Mouse (Mus musculus): Measurements from ENCODE around the gene Abt1. TPM values are rescaled to one million over a fixed set of nuclear protein-coding genes. Genes with fewer than 3 reads are reported as not detected.
A peak's percentile ranks its signal among the peaks of the same experiment; 100 is the strongest.

The Abt1 gene
- total RNA-seq (2014; fragmentation: Nextera tagmentation): 2.9 and 5.7 TPM in 2 replicates
- total RNA-seq (2017): 11.0 and 13.7 TPM in 2 replicates

DNA sequence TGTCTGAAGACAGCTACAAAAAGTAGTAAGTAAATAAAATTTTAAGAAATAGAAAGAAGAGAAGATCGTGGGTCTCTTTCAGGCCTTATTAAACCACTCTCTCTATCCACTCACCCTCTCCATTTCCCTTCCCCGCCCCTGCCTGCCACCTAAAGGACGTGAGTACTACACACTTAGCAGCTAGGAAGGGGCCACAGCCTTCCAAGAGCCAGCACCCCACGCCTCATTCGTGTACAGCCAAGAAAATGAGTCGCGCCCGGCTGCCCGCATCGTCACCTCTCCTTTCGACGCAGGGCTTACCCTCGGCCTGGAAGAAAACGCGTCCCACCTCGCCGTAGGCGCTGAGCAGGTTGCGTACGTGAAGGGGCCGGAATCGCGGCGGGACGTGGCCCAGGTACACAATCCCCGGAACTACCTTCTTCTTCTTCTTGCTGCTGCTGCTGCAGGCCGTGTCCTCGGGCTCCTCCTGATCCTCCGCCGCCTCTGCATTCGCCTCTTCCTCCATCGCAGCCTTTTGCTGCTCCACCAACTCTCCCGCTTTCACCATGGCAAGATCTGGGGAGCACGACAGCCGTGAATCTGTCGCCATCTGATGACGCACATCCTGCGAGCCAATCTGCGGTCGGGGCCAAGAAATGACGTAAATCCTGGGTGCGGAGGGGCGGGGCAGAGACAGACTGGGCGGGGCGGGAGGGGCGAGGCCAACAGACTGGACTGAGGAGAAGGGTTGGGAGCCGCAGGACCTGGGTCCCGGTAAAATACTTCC is at the start of gene Abt1:
TSS of gene Abt1 (minus strand) at position 581 of the 766 bp plus-strand sequence.
- ATAC-seq (replicated peaks; ENCODE audit: poor library complexity, severe bottlenecking): peak; percentile 82

DNA sequence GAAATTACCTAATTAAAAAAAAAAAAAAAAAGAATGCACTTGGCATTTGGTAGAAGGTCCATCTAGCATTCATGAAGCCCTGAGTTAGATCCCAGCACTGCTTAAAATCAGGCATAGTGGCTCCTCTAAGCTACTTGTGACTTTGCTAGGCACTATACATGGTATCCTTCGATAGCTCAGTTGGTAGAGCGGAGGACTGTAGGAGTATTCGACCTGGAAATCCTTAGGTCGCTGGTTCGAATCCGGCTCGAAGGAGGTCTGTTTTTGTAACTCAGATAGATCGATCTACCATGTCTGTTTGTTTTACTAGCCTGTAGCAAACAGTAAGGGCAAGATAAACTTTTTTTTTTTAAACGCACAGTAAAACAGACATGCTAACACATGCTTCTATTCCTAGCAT is 43.2 kb upstream of the Abt1 start:
- peak; percentile 56 for ATAC-seq (replicated peaks; ENCODE audit: poor library complexity, severe bottlenecking)

DNA sequence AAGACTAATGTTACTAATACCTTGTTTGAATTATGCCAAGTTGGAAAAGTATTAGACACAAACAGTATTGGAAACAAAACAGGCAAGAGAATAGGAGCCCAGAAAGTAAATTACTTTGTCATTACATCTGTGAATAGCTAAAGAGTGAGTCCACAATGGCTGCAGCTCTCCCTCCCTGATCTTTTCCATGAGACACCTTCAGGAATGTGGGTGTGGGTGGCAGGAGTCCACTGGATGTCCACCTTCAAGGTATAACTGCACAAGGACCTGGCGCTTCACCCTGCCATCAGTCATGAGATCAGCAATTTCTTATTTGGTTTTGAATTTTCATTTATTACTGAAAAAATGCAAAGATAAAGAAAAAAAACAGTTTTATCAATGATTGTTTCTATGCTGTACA is 42.6 kb upstream of the Abt1 start:
- no peak for ATAC-seq (replicated peaks; ENCODE audit: poor library complexity, severe bottlenecking)

DNA sequence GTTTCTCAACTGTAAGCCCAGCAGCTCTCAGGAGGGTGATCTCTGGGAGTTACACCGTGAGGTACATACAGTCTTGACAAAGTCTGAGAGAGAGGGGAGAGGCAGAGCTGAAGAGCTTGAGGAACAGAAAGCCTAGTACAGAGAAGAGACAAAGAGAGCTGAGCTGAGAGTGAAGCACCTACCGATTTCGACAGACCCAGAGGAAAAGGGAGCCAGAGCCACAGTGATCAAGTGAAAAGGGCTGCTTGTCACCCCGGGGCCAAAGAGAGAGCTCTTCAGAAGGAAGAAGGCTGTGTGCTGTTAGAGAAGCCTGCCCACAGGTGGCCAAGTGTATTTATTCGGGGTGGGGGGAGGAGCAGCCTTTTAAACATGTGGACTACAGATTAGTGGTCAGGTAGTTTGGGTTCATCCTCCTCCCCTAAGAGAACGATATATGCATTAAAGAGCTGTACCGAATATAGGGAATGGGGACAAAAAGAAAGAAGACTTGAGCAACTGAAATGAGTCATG is 42.0 kb upstream of the Abt1 start, which contains the start of gene Btn1a1:
TSS of gene Btn1a1 (minus strand) at position 302 of the 510 bp plus-strand sequence.
- ATAC-seq (replicated peaks; ENCODE audit: poor library complexity, severe bottlenecking): peak; percentile 42

DNA sequence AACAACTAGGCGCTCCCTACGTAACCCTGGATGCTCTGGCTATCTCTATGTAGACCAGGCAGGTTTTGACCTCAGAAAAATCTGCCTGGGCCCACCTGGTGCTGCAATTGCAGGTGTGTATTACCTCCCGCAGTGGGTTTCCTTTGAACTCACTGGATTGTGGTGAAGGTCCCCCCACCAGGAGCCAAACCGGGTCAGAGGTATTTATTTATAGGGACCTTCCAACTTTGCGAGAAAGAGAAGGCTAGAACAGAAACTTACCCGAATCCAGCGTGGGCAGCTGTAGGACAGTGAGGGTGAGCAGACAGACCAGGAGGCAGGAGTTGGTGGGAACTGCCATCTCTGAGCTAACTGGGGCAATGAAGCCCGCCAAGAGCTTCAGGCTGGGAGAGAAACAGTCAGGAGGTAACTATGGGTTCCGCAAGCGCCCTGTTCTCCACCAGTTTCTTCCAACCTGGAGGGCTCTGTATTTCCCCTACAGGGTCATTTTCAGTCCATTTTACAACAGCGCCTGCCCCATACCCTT is 41.2 kb upstream of the Abt1 start:
- peak; percentile 27; the same call in 1 of the 2 replicates for ATAC-seq (replicated peaks; ENCODE audit: poor library complexity, severe bottlenecking)

DNA sequence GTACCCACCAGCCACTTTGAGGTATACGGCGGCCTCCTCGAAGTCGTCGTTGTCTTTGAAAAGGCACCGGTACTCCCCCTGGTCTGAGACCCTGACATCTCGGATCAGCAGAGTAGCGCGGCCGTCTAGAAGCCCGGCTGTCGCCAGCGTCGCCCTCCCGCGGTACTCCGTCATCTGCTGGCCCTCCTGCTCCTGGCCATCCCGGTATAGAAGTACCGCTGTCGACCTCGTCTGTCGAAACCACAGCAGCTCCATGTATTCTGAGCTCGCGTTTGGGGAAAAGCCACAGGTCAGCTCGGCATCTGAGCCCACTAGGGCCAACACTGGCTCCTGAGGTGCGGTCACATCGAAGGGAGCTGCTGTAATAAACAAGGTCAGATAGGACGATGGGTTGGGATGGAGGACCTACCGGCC is 40.6 kb upstream of the Abt1 start:
- peak; percentile 31 for ATAC-seq (replicated peaks; ENCODE audit: poor library complexity, severe bottlenecking)

DNA sequence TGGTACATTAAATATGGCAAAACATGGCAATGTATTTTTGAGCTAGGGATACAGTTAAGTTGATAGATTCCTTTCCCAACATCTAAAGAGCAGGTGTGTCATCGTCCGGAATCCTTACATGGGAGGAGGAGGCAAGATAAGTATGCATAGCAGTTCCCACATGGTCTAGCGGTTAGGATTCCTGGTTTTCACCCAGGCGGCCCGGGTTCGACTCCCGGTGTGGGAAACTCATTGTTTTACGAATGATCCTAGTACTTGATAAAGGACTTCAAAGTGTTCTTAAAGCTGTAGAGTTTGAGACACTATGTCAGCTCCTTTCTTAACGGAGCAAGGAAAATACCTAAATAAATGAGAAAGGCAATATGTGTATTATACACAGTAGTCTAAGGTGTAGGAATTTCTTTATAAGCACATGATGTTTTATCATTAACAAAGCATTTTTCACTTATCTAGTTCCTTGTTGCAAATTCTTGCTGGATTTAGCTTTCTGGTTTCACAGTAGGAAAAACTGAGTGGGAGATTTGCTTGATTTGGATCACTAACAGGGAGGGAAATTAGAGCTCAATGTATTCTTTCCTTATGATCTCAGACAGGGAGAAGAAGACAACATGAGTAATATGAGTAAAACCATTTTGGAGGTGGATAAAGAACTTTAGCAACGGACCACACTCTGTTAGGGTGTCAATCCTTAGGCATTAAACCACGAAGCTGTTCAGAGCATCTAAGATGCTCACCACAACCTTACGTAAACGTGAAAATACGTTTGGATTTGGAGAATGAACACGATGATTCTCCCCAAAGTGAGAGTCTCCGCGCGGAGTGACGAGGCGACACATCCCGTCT is 39.9 kb upstream of the Abt1 start:
- peak; percentile 25; the same call in 1 of the 2 replicates for ATAC-seq (replicated peaks; ENCODE audit: poor library complexity, severe bottlenecking)

DNA sequence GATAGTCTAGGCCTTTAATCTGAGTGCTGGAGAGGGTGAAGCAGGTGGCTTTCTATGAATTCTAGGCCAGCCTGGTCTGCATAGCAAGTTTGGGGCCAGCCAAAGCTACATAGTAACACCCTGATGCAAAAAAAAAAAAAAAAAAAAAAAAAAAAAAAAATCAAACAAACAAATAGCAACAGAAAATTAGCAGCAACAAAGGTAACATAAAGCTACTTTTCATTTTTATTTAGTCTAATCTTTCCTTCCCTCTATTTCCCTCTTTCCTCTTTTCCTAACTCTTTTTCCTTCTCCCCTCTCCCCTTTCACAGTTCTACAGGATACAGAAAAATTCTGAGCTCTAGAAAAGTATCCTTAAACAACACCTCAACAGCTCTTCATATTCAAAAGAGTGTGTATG is 39.0 kb upstream of the Abt1 start:
- ATAC-seq (replicated peaks; ENCODE audit: poor library complexity, severe bottlenecking): no peak

DNA sequence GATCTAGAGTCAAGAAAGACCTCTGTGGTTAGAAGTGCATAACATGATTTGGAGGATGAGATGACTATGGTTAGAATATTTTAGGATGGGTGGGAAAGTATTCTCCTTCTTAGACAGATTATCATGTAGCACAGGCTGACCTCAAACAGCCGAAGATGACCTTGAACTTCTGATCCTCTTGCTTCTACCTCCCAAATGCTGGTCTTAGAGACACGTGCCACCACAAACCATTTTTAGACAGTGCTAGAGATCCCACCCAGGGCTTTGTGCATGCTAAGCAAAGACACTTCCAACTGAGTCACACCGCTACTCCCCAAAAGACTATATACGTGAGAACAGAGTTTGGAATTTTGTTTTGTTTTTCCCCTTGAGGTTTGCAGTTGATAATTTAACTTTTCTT is 38.4 kb upstream of the Abt1 start:
- ATAC-seq (replicated peaks; ENCODE audit: poor library complexity, severe bottlenecking): no peak

DNA sequence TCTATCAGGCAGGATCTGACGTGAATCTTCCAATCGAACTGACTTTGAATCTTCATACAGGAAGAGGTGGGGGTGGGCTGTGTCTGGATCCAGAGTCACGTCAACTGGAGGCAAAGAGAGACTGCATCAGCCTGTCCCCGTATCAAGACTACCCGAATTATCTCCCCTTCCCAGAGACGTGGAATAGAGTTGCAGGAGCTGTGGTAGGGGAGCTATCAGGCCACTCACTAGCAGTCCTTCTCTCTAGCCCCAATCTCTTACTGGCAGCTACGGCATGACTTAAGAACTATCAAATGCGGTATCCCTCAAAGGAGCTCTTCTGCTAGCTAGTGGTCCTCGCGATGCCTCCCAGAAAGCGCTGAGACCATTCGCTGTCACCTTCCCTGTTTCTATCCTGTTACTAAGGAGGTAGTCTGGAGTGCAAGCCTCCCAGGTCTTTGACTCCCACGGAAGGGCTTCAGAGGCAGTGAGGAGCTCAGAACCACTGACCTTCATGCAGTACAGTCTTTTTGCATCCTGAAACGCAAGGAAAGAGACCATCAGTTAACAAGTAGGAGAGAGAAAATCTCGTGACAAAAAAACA is 35.7 kb upstream of the Abt1 start:
- ATAC-seq (replicated peaks; ENCODE audit: poor library complexity, severe bottlenecking): no peak

DNA sequence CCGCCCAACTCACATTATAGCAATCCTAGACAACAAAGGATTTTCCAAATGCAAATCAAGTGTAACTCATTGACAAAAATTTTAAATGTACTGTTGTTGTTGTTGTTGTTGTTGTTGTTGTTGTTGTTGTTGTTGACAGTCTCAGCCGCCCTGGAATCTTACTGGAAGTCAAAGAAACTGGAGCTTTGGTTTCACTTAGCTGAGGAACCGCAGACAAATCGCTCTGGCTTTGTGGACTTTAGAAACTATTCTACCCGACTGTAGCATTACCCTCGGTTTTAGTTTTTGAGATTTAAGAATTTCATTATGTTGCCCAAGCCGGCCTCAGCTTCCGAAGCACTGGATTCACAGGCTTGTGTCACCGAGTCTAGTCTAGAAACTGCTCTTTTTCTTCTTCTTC is 30.3 kb upstream of the Abt1 start:
- peak; percentile 23; the same call in 1 of the 2 replicates for ATAC-seq (replicated peaks; ENCODE audit: poor library complexity, severe bottlenecking)

DNA sequence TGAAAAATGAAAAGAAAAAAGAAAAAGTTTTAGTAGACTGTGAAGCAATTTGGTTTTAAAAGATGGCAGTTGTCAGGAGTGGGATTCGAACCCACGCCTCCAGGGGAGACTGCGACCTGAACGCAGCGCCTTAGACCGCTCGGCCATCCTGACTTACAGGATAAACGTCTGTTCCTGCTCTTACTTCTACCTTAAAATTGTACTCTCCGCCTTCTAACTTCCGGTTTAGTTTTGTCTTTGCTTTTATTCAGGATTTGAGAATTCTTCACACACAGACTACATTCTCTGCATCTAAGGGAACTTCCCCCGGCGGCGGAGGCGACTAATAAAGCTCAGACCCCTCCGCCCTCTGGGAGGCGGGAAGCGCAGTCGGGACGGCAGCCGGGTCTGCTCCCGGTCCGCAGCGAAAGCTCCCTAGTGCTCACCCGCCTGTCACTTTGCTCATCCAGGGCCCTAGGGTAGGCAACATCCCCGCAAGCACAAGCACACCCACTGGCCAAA is 29.7 kb upstream of the Abt1 start:
- peak; percentile 65 for ATAC-seq (replicated peaks; ENCODE audit: poor library complexity, severe bottlenecking)

DNA sequence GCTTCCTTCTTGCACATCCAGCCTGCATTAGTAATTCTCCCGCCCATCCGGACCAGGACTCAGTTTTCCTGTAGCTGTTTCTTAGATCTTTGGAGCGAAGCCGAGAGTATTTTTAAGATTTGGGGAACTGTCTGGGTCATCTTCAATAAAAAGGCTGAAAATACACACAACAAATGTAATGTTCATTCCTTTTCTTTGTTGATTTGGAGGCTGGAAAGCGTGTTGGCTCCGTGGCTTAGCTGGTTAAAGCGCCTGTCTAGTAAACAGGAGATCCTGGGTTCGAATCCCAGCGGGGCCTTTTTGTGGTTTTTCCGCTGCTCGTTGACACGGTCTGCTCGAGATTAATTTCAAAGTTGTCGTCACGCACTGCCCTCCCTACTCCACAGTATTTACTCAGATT is 26.7 kb upstream of the Abt1 start:
- ATAC-seq (replicated peaks; ENCODE audit: poor library complexity, severe bottlenecking): peak; percentile 5

DNA sequence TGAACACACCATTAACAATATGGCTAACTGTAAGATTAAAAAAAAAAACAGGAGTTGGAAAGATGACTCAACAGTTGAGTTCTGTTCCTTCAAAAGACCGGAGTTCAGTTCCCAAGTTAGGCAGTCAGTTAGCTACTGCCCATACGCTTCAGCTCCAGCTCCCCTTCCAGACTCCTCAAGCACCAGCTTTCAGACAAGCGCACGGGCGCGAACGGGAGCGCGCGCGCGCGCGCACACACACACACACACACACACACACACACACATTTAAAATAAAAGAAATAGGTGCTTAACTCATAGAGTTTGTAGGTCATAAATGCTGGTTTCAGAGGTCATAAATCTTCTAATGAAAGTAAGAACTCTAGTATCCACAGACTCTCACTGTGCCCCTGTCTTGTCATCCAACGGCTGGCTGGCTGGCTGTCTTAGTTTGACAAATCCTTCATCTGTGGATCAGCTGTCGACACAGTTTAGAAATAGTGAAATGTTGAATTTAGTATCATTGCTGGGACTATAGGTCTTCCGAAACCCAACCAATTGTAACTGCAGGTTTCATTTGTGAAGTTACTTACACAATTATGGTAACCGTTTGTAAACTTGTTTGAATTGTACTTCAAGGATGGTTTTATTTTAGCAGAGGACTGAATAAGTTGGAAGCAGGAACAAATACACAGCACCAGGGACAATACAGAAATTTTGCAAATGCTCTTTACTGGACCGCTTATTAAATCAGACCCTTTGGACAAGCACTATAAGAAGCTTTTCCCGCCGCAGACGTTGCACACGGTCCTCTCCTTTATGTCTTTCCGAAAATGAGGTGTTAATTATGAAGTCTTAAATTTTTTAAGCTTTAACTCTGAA is 25.8 kb upstream of the Abt1 start:
- peak; percentile 28 for ATAC-seq (replicated peaks; ENCODE audit: poor library complexity, severe bottlenecking)

DNA sequence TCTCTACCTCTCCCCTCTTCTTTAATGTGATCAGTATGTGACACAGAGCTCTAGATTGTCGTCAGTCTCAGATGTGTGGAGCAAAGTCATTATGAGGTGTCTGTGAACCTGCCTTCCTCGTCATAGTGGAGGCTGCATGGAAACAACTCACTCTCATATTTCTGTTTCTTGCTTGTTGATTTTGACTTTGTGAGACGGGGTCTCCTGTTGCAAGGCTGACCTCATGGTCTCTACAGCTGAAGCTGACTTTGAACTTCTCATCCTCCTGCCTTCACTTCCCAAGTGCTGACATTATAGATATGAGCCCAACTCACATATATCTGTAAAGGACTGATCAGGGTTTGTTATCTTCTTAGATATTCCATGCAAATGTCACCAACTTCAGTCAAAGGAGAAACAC is 25.1 kb upstream of the Abt1 start:
- ATAC-seq (replicated peaks; ENCODE audit: poor library complexity, severe bottlenecking): no peak

DNA sequence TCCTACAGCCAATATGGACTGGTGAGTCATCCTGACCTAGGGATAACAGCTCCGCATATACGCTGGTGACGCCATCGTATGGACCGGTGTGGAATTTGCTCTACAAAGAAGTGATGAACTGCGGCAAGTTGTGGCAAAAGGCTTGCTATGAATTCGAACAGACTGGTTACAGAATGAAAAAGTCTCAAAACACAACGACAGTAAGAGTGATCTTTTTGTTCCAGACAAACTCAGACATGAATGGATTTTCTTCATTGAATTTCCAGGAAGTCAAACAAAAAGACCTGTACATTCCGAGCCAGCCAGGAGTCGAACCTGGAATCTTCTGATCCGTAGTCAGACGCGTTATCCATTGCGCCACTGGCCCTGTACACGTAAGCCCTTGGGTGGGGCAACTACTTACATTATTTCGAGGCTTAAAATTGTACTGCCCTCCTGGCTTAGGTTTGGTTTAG is 22.9 kb upstream of the Abt1 start:
- peak; percentile 52 for ATAC-seq (replicated peaks; ENCODE audit: poor library complexity, severe bottlenecking)

DNA sequence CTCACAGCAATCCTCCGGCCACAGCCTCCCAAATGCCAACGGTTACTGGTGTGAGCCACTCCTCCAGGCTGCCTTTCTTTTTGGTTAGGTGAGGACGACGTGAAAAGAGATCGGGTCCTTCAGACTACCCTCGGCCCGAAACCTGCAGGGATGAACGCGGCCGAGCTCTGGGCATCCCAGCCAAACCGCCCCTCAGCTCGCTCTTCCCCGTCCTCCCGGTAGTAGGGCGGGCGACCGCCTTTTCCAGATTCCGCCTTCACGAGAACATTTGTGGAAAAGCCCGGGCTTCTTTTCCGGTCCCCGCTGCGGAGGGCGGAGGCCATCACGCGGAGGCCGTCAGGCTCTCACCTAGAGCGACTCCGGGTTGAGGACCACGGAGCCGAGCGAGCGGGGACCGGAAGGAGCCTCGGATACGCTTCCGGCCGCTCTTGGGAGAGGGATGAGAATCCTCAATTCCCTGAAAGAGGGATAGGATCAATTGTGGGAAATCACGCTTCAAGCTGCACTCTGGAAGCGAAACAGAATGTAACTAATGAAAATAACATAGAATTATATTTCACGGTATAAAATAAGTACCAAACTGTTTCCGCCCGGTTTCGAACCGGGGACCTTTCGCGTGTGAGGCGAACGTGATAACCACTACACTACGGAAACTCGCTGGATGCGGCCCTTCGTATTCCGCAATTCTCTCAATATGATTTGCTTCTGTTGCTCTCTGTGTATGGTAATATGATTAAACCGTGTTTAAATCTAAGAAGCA is 22.1 kb upstream of the Abt1 start:
- ATAC-seq (replicated peaks; ENCODE audit: poor library complexity, severe bottlenecking): peak; percentile 77

DNA sequence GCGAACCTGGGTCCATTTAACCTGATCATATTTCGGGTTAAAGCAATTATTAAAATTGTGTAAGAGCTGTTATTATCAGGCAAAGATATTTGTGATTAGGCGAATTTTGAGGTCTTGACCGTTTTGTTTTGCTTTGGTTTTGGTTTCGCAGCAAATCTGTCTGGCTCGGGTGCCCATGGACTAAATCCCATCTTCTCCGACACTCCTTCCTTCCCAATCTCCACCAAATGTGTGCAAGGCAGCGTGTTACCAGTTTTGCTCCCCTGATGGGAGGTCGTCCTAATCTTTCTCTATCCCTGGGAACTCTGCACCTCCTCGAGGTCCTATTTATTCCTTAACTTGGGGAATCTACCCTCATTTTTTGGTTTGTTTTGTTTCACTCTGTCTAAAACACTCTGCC is 21.5 kb upstream of the Abt1 start:
- ATAC-seq (replicated peaks; ENCODE audit: poor library complexity, severe bottlenecking): no peak

DNA sequence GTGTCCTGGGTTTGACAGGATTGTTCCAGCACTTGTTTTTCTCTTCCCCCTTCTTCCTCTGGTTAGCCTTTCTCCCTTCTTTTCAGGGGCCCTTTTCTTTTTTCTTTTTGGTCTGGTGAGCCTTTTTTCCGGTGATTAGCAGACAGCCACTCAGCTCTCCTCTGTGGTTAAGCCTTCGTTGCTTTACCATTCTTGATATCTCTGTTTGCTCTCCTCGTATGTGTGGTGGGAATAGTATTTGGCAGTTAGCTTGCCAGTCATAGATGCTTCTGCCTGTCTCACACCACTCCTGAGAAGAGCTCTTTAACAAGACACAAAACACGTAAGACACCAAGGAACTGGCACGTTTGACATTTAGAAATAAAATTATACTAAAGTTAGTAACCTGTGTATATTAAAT is 20.8 kb upstream of the Abt1 start:
- ATAC-seq (replicated peaks; ENCODE audit: poor library complexity, severe bottlenecking): no peak

All from granulocyte monocyte progenitor cell, adult 5-6 weeks (primary cell).